In genomic region chr9:72172331-72172730, GRCm38 (mm10) we compare ENCODE assay signal across 15 mouse cellular contexts.
"Had no signal": no experiment of that assay in that cellular context is flagged by ENCODE, and none has a peak within 500 bp of the region (broad histone marks: within the 10 kb centered on the region; RNA-seq: fewer than 3 reads in every experiment).

No protein-coding gene starts in this region.

- H3K9me3 ChIP-seq: kidney, embryonic 15.5 days; limb, embryonic 12.5 days; liver, embryonic 13.5 days; midbrain, embryonic 12.5 days; neural tube, embryonic 13.5 days; stomach, embryonic 15.5 days had no signal

- DNase-seq: kidney, postnatal 25 days; liver; liver, embryonic 13.5 days; liver, postnatal 0 days; retina, postnatal 1 day; right cerebral cortex, postnatal 4 days; spleen, adult 18-20 months; thymus, postnatal 36 days had no signal

- ATAC-seq: liver, postnatal 0 days; midbrain, embryonic 16.5 days had no signal

- H3K4me3 ChIP-seq: kidney, embryonic 15.5 days; left cerebral cortex, adult 2 months; limb, embryonic 12.5 days; liver, embryonic 13.5 days; midbrain, embryonic 12.5 days; neural tube, embryonic 13.5 days; stomach, embryonic 15.5 days had no signal

- H3K27ac ChIP-seq: kidney, embryonic 15.5 days; left cerebral cortex, adult 2 months; limb, embryonic 12.5 days; liver, embryonic 13.5 days; midbrain, embryonic 12.5 days; neural tube, embryonic 13.5 days; stomach, embryonic 15.5 days had no signal

- H3K9ac ChIP-seq: kidney, embryonic 15.5 days; limb, embryonic 12.5 days; liver, embryonic 13.5 days; liver, postnatal 0 days; midbrain, embryonic 12.5 days; neural tube, embryonic 13.5 days; stomach, embryonic 15.5 days had no signal

- H3K27me3 ChIP-seq: kidney, embryonic 15.5 days; limb, embryonic 12.5 days; liver, embryonic 13.5 days; midbrain, embryonic 12.5 days; neural tube, embryonic 13.5 days; stomach, embryonic 15.5 days had no signal

- H3K36me3 ChIP-seq: kidney, embryonic 15.5 days; limb, embryonic 12.5 days; liver, embryonic 13.5 days; midbrain, embryonic 12.5 days; neural tube, embryonic 13.5 days; stomach, embryonic 15.5 days had no signal

- H3K4me2 ChIP-seq: kidney, embryonic 15.5 days; limb, embryonic 12.5 days; liver, embryonic 13.5 days; midbrain, embryonic 12.5 days; neural tube, embryonic 13.5 days; stomach, embryonic 15.5 days had no signal
